Mouse (Mus musculus) forebrain, embryonic 11.5 days (tissue): ENCODE measurements at regions not wholly inside any gene's neighbourhood (a gene's known extent, or its start where the extent isn't known, plus 50 kb on each side); places are given as distances from the start of the nearest gene placed in this dataset.

Experiments
- ATAC-seq: fragments of 200-750 bp; cut with Nextera tagmentation; replicated peaks from 2 replicates; pipeline ENCODE4 v1.8.0; 2017; ENCODE audit warnings: moderate TSS enrichment; ENCODE audit not compliant: low FRiP score
- DNase-seq: peaks from one replicate; pipeline ENCODE4 v3.0.0-alpha.2; 2017; ENCODE audit warnings: low spot score
- H3K27ac ChIP-seq: fragments of 300-500 bp; sonication (generic); 2 replicates; pipeline ENCODE4 v1.5.1; 2014; ENCODE audit warnings: low read depth, low read length
- H3K27me3 ChIP-seq: fragments of 300-500 bp; sonication (generic); 2 replicates; pipeline ENCODE4 v1.6.1; 2014; ENCODE audit warnings: mild to moderate bottlenecking, low read length, mixed read lengths; ENCODE audit not compliant: control insufficient read depth, insufficient read depth
- H3K36me3 ChIP-seq: fragments of 300-500 bp; sonication (generic); 2 replicates; pipeline ENCODE4 v1.6.1; 2014; ENCODE audit warnings: mild to moderate bottlenecking, low read length, moderate library complexity, mixed read lengths; ENCODE audit not compliant: control insufficient read depth, insufficient read depth
- H3K4me1 ChIP-seq: fragments of 300-500 bp; sonication (generic); replicated peaks from 2 replicates; pipeline ENCODE4 v1.6.1; 2014; ENCODE audit warnings: low read length, mixed read lengths; ENCODE audit not compliant: control insufficient read depth, insufficient read depth
- H3K4me2 ChIP-seq: fragments of 300-500 bp; sonication (generic); 2 replicates; pipeline ENCODE4 v1.6.1; 2014; ENCODE audit warnings: low read depth, mild to moderate bottlenecking, low read length, moderate library complexity, mixed read lengths; ENCODE audit not compliant: severe bottlenecking
- H3K4me3 ChIP-seq: fragments of 300-500 bp; sonication (generic); 2 replicates; pipeline ENCODE4 v1.5.1; 2014; ENCODE audit warnings: low read depth, low read length
- H3K9ac ChIP-seq: fragments of 300-500 bp; sonication (generic); 2 replicates; pipeline ENCODE4 v1.6.1; 2014; ENCODE audit warnings: low read length
- H3K9me3 ChIP-seq: fragments of 300-500 bp; sonication (generic); 2 replicates; pipeline ENCODE4 v1.6.1; 2016; ENCODE audit warnings: low read length, mixed read lengths; ENCODE audit not compliant: control insufficient read depth
- WGBS: fragments of 180-500 bp; shearing (Covaris S2); extraction: QIAGEN DNeasy Blood & Tissue Kit; methylation state at CpG from one replicate; pipeline ENCODE4 v1.1.7; 2014; 5-methylcytosine and 5-hydroxymethylcytosine counted together

GRCm38 (mm10) chr3:144050341-144050740 is 154.7 kb downstream of the Lmo4 start:
- H3K4me3 ChIP-seq, result no peak overlapping the region
- H3K9me3 ChIP-seq, result no peaks in the 10 kb centered on the region
- H3K4me2 ChIP-seq, result no peak overlapping the region
- no peaks in the 10 kb centered on the region for H3K36me3 ChIP-seq
- no peak for DNase-seq
- H3K4me1 ChIP-seq, result no peaks in the 10 kb centered on the region
- WGBS, result 78% methylated on average over 4 of the region's 4 CpGs
- ATAC-seq, result no peak
- no peak overlapping the region for H3K9ac ChIP-seq
- H3K27me3 ChIP-seq, result no peaks in the 10 kb centered on the region
- no peak overlapping the region for H3K27ac ChIP-seq

- Histone ChIP-seq H3K4me3 (no peak overlapping the region), H3K4me2 (no peak overlapping the region), H3K9ac (no peak overlapping the region), H3K36me3 (no peaks in the 10 kb centered on the region), H3K27me3 (no peaks in the 10 kb centered on the region), H3K4me1 (no peaks in the 10 kb centered on the region), H3K9me3 (no peaks in the 10 kb centered on the region), H3K27ac (no peak overlapping the region)
- DNase-seq (no peak), ATAC-seq (no peak)
- 72% methylated on average over 4 of the region's 4 CpGs for WGBS
Measured at GRCm38 (mm10) chr3:144049270-144049669, 155.8 kb downstream of the Lmo4 start.

- H3K4me3 ChIP-seq, result no peak overlapping the region
- no peak for ATAC-seq
- H3K4me2 ChIP-seq, result no peak overlapping the region
- H3K27me3 ChIP-seq, result no peaks in the 10 kb centered on the region
- H3K4me1 ChIP-seq, result no peaks in the 10 kb centered on the region
- DNase-seq, result no peak
- H3K9ac ChIP-seq, result no peak overlapping the region
- H3K36me3 ChIP-seq, result no peaks in the 10 kb centered on the region
- 49% methylated on average over 2 of the region's 2 CpGs for WGBS
- H3K27ac ChIP-seq, result no peak overlapping the region
- no peaks in the 10 kb centered on the region for H3K9me3 ChIP-seq
Measured at GRCm38 (mm10) chr3:144044366-144044765, 160.7 kb downstream of the Lmo4 start.

GRCm38 (mm10) chr3:144041788-144042187 is 163.2 kb downstream of the Lmo4 start:
- no peaks in the 10 kb centered on the region for H3K4me1 ChIP-seq
- ATAC-seq (no peak), DNase-seq (no peak)
- no peaks in the 10 kb centered on the region for H3K27me3 ChIP-seq
- H3K36me3 ChIP-seq, result no peaks in the 10 kb centered on the region
- H3K27ac ChIP-seq, result no peak overlapping the region
- H3K9ac ChIP-seq, result no peak overlapping the region
- 88% methylated on average over 5 of the region's 5 CpGs for WGBS
- no peak overlapping the region for H3K4me3 ChIP-seq
- H3K9me3 ChIP-seq, result no peaks in the 10 kb centered on the region
- no peak overlapping the region for H3K4me2 ChIP-seq

GRCm38 (mm10) chr3:144039498-144039897 is 165.5 kb downstream of the Lmo4 start:
- Histone ChIP-seq H3K36me3 (no peaks in the 10 kb centered on the region), H3K27me3 (no peaks in the 10 kb centered on the region), H3K9ac (no peak overlapping the region), H3K4me3 (no peak overlapping the region), H3K4me1 (no peaks in the 10 kb centered on the region), H3K4me2 (no peak overlapping the region), H3K9me3 (no peaks in the 10 kb centered on the region), H3K27ac (no peak overlapping the region)
- DNase-seq, result no peak
- no peak for ATAC-seq
- 91% methylated on average over 3 of the region's 3 CpGs for WGBS

GRCm38 (mm10) chr3:144029611-144030010 is 175.4 kb downstream of the Lmo4 start:
- Histone ChIP-seq H3K4me3 (no peak overlapping the region), H3K36me3 (no peaks in the 10 kb centered on the region), H3K27ac (no peak overlapping the region), H3K9me3 (no peaks in the 10 kb centered on the region), H3K4me1 (no peaks in the 10 kb centered on the region), H3K4me2 (no peak overlapping the region), H3K9ac (no peak overlapping the region), H3K27me3 (no peaks in the 10 kb centered on the region)
- WGBS, result 93% methylated on average over 1 of the region's 1 CpGs
- ATAC-seq (no peak), DNase-seq (no peak)

GRCm38 (mm10) chr3:144029121-144029520 is 175.9 kb downstream of the Lmo4 start:
- DNase-seq (no peak), ATAC-seq (no peak)
- no peak overlapping the region for H3K27ac ChIP-seq
- WGBS, result 83% methylated on average over 3 of the region's 3 CpGs
- H3K9ac ChIP-seq, result no peak overlapping the region
- H3K9me3 ChIP-seq, result no peaks in the 10 kb centered on the region
- no peak overlapping the region for H3K4me3 ChIP-seq
- no peak overlapping the region for H3K4me2 ChIP-seq
- H3K27me3 ChIP-seq, result no peaks in the 10 kb centered on the region
- no peaks in the 10 kb centered on the region for H3K36me3 ChIP-seq
- H3K4me1 ChIP-seq, result no peaks in the 10 kb centered on the region

- H3K27ac ChIP-seq, result no peak overlapping the region
- no peak for ATAC-seq
- no peak for DNase-seq
Measured at GRCm38 (mm10) chr3:144027134-144027980, 177.7 kb downstream of the Lmo4 start.

More at GRCm38 (mm10) chr3:144027134-144027980, 177.7 kb downstream of the Lmo4 start:
- Histone ChIP-seq H3K9ac (no peak overlapping the region), H3K4me2 (no peak overlapping the region), H3K4me1 (no peaks in the 10 kb centered on the region), H3K27me3 (no peaks in the 10 kb centered on the region), H3K36me3 (no peaks in the 10 kb centered on the region), H3K4me3 (no peak overlapping the region), H3K9me3 (no peaks in the 10 kb centered on the region)
- WGBS, result 88% methylated on average over 6 of the region's 6 CpGs
